In the genomic region with DNA sequence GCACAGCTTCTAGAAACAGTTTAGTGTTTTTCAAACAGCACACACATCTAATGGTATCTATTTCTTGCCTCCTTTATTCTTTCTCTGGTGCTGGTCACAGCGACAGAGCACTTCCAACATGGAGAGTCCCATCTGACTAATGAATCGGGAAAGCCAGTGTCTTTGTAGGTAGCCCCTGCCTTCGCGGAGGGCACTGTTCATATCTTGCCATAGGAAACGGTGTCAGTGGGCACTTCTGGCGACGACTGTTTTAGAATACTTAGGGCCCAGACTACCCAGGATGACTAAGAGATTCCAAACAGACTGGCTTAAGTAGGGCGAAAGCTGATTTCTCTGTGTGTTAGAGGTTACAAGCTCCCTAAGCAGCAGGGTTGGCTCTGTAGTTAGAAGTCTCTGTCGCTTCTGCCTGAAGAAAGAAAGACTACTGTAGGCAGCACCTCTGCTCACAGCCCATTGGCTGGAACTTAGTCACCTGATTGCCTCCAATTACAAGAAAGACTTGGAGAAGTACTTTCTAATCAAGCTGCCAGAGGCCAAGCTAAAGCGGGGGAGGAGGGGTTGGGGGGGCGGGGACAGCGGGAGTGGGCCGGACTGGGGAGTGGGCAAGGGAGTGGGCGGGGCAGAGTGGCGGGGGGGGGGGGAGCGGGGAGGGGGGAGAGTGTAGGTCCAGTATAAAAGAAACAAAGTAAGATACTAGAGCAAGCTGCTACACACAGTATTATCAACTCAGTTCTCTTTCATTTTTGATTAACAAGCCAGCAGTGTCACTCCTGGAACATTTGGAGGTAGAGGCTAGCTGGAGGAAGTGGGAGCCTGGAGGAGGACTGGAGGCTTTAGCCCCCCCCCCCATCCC, we compare ENCODE assay signal across 8 mouse cellular contexts. TPM values are rescaled to one million over a fixed set of nuclear protein-coding genes. Genes with fewer than 3 reads are reported as not detected.
DNase-seq lines count a peak whose midpoint lies in the region; ATAC-seq and TF ChIP-seq lines count a peak whose summit lies in the region.

No protein-coding gene starts in this region.

- peak overlapping the region; percentile 20; the same call in 1 of the 2 replicates for H3K4me2 ChIP-seq in neural tube, embryonic 12.5 days (replicated peaks)
- H3K4me2 ChIP-seq in neural tube, embryonic 15.5 days: no peak overlapping the region
- H3K4me2 ChIP-seq in liver, embryonic 15.5 days: peak overlapping the region; percentile 58
- no peak overlapping the region for H3K4me2 ChIP-seq in midbrain, postnatal 0 days (ENCODE audit: low read depth, low read length, poor library complexity, severe bottlenecking)

- 37% methylated on average over 10 of the region's 16 CpGs for WGBS in neural tube, embryonic 12.5 days
- 35% methylated on average over 12 of the region's 16 CpGs for WGBS in neural tube, embryonic 15.5 days
- WGBS in liver, embryonic 15.5 days (ENCODE audit: insufficient replicate concordance): 13% methylated on average over 14 of the region's 16 CpGs
- 31% methylated on average over 15 of the region's 16 CpGs for WGBS in cerebellum, adult 2 months
- 37% methylated on average over 12 of the region's 16 CpGs for WGBS in midbrain, postnatal 0 days

- no peak overlapping the region for H3K9ac ChIP-seq in neural tube, embryonic 12.5 days
- no peak overlapping the region for H3K9ac ChIP-seq in neural tube, embryonic 15.5 days (replicated peaks)
- 0 out of 2 replicates have a peak overlapping the region, but pooled peaks have one; percentile 0 for H3K9ac ChIP-seq in liver, embryonic 15.5 days
- no peak overlapping the region for H3K9ac ChIP-seq in midbrain, postnatal 0 days (replicated peaks; ENCODE audit: low read length, poor library complexity, severe bottlenecking)

- H3K4me1 ChIP-seq in neural tube, embryonic 12.5 days: no peaks in the 10 kb centered on the region
- H3K4me1 ChIP-seq in neural tube, embryonic 15.5 days: no peaks in the 10 kb centered on the region
- H3K4me1 ChIP-seq in liver, embryonic 15.5 days (replicated peaks): peaks cover 15% of the 10 kb centered on the region; the same call in 1 of the 2 replicates
- H3K4me1 ChIP-seq in cerebellum, adult 2 months (ENCODE audit: control insufficient read depth, insufficient read depth, low read length): no peaks in the 10 kb centered on the region
- H3K4me1 ChIP-seq in midbrain, postnatal 0 days (ENCODE audit: insufficient read depth, low read length): no peaks in the 10 kb centered on the region

- no peak for TF ChIP-seq CTCF in cerebellum, adult 2 months (IDR thresholded peaks at IDR 0.05; ENCODE audit: borderline replicate concordance, insufficient read depth, low read depth, low read length)
- TF ChIP-seq CTCF in midbrain, postnatal 0 days (IDR thresholded peaks at IDR 0.05): no peak

- H3K36me3 ChIP-seq in neural tube, embryonic 12.5 days: no peaks in the 10 kb centered on the region
- H3K36me3 ChIP-seq in neural tube, embryonic 15.5 days: no peaks in the 10 kb centered on the region
- H3K36me3 ChIP-seq in liver, embryonic 15.5 days (replicated peaks): no peaks in the 10 kb centered on the region
- H3K36me3 ChIP-seq in midbrain, postnatal 0 days (ENCODE audit: insufficient read depth, low read length): no peaks in the 10 kb centered on the region

- ATAC-seq in neural tube, embryonic 12.5 days (ENCODE audit: low FRiP score, low read depth): no peak
- no peak for ATAC-seq in neural tube, embryonic 15.5 days (ENCODE audit: low FRiP score)
- ATAC-seq in liver, embryonic 15.5 days (ENCODE audit: insufficient read depth): peak; percentile 88
- no peak for ATAC-seq in midbrain, postnatal 0 days (ENCODE audit: low FRiP score)

- peaks cover 7% of the 10 kb centered on the region for H3K9me3 ChIP-seq in neural tube, embryonic 12.5 days
- no peaks in the 10 kb centered on the region for H3K9me3 ChIP-seq in neural tube, embryonic 15.5 days (replicated peaks)
- H3K9me3 ChIP-seq in liver, embryonic 15.5 days (replicated peaks): peaks cover 5% of the 10 kb centered on the region; the same call in 1 of the 2 replicates
- no peaks in the 10 kb centered on the region for H3K9me3 ChIP-seq in midbrain, postnatal 0 days (ENCODE audit: low read length)

- H3K27me3 ChIP-seq in neural tube, embryonic 12.5 days (replicated peaks): no peaks in the 10 kb centered on the region
- H3K27me3 ChIP-seq in neural tube, embryonic 15.5 days (replicated peaks): no peaks in the 10 kb centered on the region
- H3K27me3 ChIP-seq in liver, embryonic 15.5 days: 0 out of 2 replicates have a peak, but pooled peaks cover 15% of the 10 kb centered on the region
- no peaks in the 10 kb centered on the region; the same call in 1 of the 2 replicates for H3K27me3 ChIP-seq in cerebellum, adult 2 months (ENCODE audit: control insufficient read depth, insufficient read depth, low read length)
- H3K27me3 ChIP-seq in midbrain, postnatal 0 days (ENCODE audit: insufficient read depth, low read length): no peaks in the 10 kb centered on the region

- no peak overlapping the region for H3K27ac ChIP-seq in neural tube, embryonic 12.5 days
- H3K27ac ChIP-seq in neural tube, embryonic 15.5 days (replicated peaks): no peak overlapping the region
- peak overlapping the region; percentile 55; the same call in 1 of the 2 replicates for H3K27ac ChIP-seq in liver, embryonic 15.5 days (replicated peaks)
- H3K27ac ChIP-seq in cerebellum, adult 2 months (ENCODE audit: insufficient read depth, low read length): no peak overlapping the region
- no peak overlapping the region for H3K27ac ChIP-seq in midbrain, postnatal 0 days (ENCODE audit: low read depth, low read length)

- no peak overlapping the region for H3K4me3 ChIP-seq in neural tube, embryonic 12.5 days
- no peak overlapping the region for H3K4me3 ChIP-seq in neural tube, embryonic 15.5 days (replicated peaks)
- H3K4me3 ChIP-seq in liver, embryonic 15.5 days (replicated peaks): peak overlapping the region; percentile 48
- H3K4me3 ChIP-seq in cerebellum, adult 2 months (replicated peaks; ENCODE audit: insufficient read depth, low read depth, low read length): no peak overlapping the region
- no peak overlapping the region for H3K4me3 ChIP-seq in midbrain, postnatal 0 days (ENCODE audit: low read depth, low read length)

- peak; percentile 67 for DNase-seq in c-Kit-positive CD71-positive TER-119-negative erythroid progenitor cells, embryonic 14.5 days (ENCODE audit: low read depth)
- peak; percentile 61 for DNase-seq in induced T-regulatory cell, adult 2 months (ENCODE audit: low read depth)
- DNase-seq in cerebellum, adult 2 months: no peak
- DNase-seq in midbrain, postnatal 0 days (ENCODE audit: low spot score): no peak
- no peak for DNase-seq in left cerebral cortex, adult 18-20 months (ENCODE audit: low spot score in 2 of 2)

- no peak for TF ChIP-seq POLR2A in cerebellum, adult 2 months (IDR thresholded peaks at IDR 0.05; ENCODE audit: borderline replicate concordance, insufficient read depth, low read length)

RNA-seq across cellular contexts. Expression of a gene that starts 28.7 kb away (rescaled TPM):
- polyA plus RNA-seq in neural tube, embryonic 12.5 days (2016; fragmentation: Nextera tagmentation; extraction: Ambion mirVana): 59.7 and 61.5 TPM in 2 replicates
- 24.8 and 40.5 TPM in 2 replicates for polyA plus RNA-seq in neural tube, embryonic 15.5 days (2015; fragmentation: Nextera tagmentation; extraction: Ambion mirVana)
- polyA plus RNA-seq in liver, embryonic 15.5 days (2015; fragmentation: Nextera tagmentation; extraction: Ambion mirVana): 77.5 and 87.2 TPM in 2 replicates
- polyA plus RNA-seq in cerebellum, adult 2 months (2012; rRNA removed): 12.9 TPM in 2 replicates
- total RNA-seq in midbrain, postnatal 0 days (2014; rRNA removed): 9.4 and 24.5 TPM in 2 replicates
- 29.2 and 30.3 TPM in 2 replicates for polyA plus RNA-seq in midbrain, postnatal 0 days (2015; fragmentation: Nextera tagmentation; extraction: Ambion mirVana)
- total RNA-seq in left cerebral cortex, adult 18-20 months (2021): 10 to 100 TPM; 14.4 to 16.6 TPM

Comparison
In these comparisons a context has a peak if more than half of its experiments do, and no peak if none do; other contexts are left out.
1. H3K4me2 ChIP-seq: peak in neural tube, embryonic 12.5 days (single experiment) and liver, embryonic 15.5 days (single experiment); none in neural tube, embryonic 15.5 days (single experiment) and midbrain, postnatal 0 days (single experiment).
2. DNase-seq: peak in c-Kit-positive CD71-positive TER-119-negative erythroid progenitor cells, embryonic 14.5 days (single experiment) and induced T-regulatory cell, adult 2 months (single experiment); none in cerebellum, adult 2 months (0 of 2), midbrain, postnatal 0 days (single experiment) and left cerebral cortex, adult 18-20 months (0 of 2).